Mouse (Mus musculus) neural tube, embryonic 10.5 days (tissue): ENCODE measurements around the gene Foxn3.
A peak's percentile ranks its signal among the peaks of the same experiment; 100 is the strongest.

Experiments used
- DNase-seq: peaks from one replicate; pipeline ENCODE4 v3.0.0-alpha.2; 2017; ENCODE audit warnings: low spot score; ENCODE audit errors: extremely low spot score

The Foxn3 gene

DNA sequence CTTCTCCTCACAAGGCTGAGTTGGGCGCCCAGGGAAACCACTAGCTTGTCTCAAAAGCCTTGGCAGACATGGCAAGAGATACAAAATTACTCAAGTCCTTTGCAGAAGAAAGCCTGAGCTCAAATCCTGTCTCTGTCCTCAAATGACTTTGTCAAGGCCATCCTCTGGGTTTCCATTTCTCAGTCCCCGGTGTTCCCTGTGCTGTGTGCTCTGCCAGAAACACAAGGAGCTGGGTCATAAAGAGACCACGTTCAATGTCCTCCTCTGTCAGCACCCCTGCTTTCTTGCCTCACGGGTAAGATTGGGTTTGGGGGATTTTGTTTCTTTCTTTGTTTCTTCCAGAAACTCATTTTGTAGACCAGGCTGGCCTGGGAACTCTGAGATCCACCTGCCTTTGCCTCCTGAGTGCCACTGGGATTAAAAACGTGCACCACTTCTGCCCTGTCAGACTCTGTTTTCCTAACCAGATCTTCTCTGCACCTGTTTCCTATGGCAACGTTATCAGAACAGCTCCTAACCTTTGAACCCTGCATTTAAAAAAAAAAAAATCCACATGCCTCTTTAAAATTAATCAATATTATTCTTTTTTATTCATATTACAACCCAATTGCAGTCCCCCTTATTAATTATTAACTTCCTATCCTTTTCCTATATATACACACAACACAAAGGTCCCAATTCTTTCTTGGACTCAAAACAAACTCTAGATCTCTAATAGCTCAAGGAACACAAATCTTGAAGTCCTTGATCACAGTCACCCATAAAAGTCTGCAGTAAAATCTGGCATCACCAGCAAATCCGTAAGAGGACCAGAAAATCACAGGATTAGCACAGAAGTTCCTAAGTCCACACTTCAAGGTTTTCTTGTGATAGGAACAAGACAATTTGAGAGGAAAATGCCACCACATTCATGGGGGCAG lies 144.6 kb downstream of the Foxn3 start:
- DNase-seq = no peak

DNA sequence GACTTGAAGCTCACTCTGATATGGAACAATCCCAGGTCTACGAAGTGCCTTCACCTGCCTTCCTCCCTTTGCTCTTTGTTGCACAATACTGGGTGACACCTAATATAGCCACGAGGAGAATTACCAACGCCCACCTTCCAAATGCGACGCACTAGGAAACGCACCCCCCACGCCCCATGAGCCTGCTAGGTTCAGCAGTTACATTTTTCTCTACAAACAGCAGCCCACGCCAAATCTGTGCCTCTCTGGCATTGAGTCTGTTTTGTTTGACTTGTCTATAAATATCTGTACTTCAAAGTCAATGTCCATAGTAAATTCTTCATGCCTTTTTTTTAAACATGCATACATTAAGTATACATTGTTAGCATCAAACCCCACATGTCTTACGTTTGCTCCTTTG lies 145.5 kb downstream of the Foxn3 start:
- DNase-seq = no peak

DNA sequence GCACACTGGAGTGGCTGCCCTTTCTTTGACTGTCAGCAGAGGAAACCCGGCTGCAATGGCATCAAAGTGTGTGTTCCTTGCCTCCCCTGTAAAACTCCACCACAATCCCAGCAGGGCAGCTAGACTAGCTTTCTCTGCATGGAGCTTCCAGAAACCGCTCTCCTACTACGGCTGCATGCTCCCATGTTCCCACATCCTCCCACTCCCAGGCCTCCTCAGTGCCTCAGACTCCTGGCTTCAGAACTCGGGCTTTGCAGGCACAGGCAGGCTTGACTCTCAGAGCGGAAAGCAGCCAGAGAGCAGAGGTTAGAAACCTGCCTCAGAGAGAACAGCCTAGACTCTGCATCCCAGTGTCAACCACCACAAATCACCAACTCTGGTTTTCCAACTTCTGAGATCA lies 147.8 kb downstream of the Foxn3 start:
- DNase-seq = no peak

DNA sequence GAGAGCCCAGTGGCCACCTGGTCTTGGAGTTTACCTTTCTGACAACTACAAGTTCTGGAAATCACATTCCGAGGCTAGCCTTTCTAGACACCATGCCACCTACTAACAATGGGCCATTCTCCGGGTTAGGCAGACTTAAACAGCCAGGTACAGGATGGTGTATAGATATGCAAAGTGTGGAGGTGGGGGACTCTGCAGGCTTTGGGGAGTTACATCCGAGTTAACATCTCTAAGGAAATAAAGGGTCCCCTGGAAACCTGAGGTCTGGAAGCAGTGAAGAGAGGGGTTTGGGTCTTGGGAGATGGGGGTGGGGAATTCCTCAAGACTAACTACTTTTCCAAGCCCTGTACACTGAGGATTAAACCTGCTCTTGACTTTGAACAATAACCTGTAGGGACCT lies 150.9 kb downstream of the Foxn3 start:
- DNase-seq = no peak

DNA sequence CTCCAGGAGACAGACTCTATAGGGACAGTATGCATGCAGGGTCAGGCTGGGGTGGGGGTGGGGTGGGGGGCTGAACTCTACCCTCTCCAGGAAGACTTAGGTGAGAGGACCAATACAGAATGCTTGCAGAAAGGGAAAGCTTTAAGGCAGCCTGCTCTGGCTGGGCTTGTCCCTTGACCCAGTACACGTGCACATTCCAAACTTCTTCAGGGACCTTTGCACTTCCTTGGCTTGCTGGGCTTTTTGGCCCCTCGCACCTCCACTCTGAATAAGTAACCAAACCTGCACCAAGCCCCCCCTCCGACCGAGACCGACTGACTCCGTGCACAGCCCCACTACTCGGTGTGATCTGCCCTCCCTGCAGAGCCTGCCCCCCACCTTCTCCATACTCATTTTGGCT lies 151.3 kb downstream of the Foxn3 start:
- no peak for DNase-seq

DNA sequence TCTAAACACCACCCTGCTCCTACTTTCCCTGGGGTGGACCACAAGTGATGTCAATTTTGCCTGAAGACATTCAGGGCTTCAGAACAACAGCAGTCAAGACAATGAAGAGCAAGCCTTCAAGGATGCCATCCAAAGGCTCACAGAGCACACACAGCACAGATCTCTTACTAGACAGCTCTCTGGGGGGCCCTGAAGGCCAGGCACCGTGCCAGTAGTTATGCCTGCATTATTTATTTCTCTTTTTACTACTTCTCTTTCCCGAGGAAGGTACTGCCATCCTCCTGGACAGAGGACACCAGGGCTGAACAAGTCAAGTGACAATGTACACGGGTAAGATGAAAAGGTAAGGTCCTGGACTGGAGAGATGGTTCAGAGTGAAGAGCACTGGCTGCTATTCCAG lies 154.7 kb downstream of the Foxn3 start:
- DNase-seq = no peak

DNA sequence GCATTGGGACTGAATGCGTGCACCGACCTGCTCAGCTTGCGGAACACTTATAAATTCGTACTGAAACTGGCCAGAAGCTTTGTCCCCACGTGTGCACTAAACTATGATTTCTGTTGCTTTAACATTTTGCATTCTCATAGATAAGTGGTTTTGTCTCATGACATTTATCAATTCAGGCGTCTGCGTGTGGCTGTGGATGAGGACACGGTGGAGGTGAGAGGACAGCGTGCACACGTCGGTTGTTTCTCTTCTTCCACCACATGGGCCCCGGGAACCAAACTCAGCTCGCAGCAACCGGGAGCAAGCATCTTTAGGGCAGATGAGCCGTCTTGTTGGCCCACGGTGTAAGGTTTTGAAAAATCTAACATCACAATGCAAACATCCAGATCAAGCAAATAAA lies 155.3 kb downstream of the Foxn3 start:
- DNase-seq = no peak

DNA sequence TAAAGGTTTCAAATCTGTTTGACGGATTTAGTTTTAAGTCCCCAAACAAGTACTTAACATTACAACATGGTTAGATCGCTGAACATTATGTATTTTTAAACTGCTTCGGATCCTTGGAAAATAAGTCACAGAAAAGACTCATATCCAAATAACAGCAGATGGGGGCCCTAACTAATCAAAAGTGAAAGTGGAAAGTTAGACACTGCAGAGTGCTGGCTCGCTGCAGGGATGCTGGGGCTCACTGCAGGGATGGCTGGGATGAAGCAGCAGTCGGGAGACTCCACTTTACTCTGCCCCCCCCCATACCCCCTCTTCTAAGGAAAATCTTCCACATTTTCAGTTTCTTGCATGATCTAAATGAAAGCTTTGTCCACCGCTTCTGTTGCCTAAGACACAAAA lies 156.1 kb downstream of the Foxn3 start:
- no peak for DNase-seq

DNA sequence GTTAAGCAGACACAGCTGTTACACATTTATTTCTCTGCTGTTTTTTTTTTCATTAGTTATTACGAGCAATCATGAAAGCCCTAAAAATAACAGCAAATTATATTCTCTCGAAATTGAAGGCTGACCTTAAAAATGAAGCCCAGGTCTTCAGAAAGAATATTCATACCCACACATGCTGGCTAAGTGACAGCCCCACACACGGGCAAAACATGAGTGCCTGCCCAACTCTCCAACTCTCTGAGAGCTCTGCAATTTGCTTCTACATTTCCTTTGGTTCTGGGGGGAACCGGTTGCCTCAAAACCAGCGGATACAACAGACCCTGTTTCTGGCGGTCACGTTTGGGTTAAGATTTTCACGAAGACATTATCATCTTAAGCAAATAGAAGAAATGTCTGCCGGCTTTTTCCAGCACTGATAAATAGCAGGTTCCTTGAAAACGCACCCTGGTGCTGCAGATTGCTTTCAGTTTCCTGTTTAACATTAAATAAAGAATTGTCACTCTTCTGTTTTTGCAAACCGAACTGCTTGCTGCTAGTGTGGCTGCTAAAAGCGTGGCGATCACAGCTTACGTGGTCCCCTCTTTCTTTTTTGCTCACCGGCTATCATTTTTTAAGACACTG lies 156.6 kb downstream of the Foxn3 start:
- no peak for DNase-seq

DNA sequence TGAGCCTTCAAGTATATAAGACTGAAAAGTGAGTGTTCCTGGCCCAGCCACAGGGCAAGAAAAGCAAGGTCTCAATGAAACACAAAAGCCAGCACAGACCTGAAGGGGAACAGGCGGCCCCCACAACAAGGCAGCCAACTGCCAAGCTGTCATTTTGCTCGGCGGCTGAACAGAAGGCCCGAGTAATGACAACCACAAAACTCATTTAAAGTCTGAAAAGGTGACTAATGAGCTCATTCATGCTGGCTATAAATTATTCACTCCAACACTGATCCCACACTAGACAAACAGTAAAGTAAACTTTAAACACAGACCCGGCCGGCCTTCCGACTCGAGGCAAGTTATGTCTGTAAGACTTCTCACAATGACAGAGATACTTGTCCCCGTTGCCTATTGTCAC lies 157.1 kb downstream of the Foxn3 start:
- peak; percentile 33 for DNase-seq

DNA sequence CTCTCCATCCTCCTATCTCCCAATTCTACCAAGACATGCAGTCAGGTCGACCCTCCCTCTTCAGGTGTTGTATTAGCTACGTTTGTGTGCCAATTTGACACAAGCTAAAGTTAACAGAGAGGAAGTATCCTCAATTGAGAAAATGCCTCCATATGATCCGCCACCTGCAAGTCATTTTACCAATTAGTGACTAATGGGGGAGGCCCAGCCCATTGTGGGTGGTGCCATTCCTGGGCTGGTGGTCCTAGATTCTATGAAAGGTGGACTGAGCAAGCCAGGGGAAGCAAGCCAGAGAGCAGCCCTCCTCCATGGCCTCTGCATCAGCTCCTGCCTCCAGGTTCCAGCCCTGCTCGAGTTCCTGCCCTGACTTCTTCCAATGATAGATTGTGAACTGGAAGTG lies 158.0 kb downstream of the Foxn3 start:
- DNase-seq = no peak

DNA sequence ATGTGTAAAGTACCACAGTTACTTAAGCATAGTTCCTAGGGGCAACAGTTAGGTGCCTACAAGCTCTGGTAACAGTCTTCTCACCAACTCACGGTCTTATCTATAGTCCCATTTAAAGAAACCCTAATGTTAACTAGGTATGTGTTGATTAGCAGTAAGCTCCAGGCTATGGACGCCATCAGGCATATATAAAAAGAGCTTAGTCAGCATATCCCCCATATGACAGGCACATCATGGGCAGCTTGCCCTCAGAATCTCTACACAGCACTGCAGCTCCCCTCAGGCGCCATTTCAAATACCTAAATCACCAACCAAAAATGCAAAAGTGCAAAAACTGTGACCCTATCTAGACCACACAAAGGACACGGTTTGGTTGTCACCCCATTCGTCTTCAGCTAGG lies 160.4 kb downstream of the Foxn3 start:
- no peak for DNase-seq

DNA sequence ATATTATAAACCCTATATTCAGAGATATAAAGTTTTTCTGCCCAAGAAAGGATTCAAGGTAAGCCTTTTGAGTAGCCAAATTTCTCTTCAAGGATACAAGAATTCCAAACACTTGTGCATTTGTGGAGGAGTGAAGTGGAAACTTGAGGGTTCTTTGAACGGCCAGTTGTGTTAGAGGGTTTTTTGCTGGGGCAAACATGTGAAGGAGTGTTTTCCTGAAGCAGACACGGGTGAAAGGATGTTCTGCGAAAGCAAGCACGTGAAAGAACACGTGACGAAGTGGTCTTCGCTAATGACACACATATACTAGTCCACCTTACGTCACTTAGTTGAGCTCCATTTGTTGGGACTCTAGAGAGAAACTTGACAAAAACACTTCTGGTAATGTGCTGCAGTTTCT lies 162.5 kb downstream of the Foxn3 start:
- DNase-seq = no peak

DNA sequence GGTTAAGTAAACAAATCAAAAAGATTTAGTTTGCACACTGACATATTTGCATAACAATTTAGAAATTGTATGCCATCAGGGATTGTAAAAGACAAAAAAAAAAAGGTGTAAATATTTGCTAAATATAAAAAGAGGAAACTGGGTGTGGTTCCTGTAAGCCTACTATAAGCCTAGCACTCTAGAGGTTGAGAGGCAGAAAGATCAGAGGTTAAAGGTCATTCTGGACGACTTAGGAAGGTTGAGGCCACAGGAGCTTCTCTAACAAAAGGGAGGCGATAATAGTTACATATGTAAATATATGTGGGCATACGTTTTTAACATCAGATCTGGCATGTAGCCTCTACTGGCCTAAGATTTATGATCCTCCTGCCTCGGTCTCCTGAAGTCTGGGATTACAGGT lies 163.8 kb downstream of the Foxn3 start:
- no peak for DNase-seq

DNA sequence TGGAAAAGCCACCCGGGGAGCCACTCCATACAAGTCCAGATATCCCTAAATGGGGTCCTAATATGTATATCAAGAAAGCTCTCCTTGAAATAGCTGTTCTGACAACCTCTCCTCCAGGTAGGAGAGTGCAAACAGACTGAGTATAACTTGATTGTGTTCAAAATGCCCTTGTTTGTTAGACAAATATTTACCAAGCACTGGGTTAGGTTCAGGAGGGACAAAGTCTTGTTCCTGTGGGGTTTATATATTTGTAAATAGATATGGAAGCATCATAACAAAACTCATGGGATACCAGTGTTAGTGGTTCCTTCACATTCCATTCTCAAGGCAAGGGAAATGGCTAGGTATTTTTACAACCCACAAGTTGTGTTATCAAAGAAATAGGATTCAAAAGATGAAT lies 166.9 kb downstream of the Foxn3 start:
- no peak for DNase-seq

DNA sequence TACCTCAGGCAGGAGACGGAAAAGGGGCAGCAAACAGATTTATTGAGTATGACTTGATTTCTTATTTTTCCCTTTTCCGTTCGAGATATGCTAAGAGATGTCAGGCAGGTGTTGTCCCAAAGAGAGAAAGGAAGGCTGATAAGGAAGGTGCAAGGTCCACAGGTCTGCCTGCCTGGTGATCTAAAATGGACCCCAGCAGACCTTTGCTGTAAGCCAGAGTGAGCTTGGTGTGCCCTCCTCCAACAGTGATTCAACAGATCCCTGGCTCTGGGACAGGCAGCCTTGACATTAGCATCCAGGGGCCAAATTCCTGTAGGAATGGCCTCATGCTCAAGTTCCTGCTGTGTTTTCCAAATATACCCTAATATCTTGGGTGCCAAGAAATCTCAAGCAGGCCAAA lies 168.3 kb downstream of the Foxn3 start:
- no peak for DNase-seq

DNA sequence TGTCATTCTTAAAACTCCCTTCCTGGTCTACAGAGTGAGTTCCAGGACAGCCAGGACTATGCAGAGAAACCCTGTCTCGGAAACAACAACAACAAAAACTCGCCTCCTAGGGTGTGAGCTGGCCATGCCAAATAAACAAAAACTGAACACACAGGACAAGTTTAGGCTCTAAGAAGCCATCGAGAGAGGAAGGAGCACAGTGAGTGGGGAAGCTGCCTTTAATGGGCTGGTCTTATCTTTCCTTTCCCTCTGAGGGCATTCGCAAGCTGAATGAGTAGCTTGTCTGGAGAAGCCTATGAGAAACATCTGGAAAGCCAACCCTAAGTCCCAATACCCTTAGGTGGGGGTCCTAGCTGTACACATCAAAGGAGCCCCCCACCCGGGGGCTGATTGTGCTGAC lies 168.7 kb downstream of the Foxn3 start:
- no peak for DNase-seq

DNA sequence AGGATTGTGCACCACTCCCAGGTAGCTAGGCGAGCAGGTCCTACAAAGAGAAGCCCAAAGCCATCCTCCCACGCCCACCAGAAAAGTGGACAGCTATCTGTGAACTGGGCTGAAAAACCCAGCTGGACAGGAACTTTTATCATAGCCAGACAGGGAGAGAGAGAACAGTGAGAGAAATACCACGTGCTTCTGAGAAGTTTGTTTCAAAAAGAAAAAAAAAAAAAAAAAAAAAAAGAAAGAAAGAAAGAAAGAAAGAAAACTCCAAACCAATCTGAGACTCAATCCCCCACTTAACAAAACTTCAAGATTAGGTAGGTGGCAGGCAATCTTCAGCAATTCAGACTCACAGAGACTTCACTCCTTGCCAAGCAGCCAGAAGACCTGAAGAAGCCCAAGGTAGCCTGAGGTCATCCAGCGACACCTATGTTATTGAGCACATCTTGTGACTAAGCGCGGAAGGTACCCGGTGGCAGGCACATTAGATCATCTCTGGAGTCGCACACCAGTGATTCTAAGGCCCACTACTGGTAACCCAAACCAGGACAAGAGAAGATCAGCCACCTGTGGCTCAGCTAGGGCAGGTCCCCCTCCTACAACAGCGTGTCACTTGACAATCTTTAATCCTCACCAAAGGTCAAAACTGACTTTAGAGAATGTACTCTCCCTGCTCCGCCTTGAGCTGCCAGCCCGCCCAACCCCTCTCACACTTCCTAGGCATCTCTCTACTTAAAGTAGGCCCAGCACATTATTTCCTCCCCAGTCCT lies 169.3 kb downstream of the Foxn3 start:
- no peak for DNase-seq

DNA sequence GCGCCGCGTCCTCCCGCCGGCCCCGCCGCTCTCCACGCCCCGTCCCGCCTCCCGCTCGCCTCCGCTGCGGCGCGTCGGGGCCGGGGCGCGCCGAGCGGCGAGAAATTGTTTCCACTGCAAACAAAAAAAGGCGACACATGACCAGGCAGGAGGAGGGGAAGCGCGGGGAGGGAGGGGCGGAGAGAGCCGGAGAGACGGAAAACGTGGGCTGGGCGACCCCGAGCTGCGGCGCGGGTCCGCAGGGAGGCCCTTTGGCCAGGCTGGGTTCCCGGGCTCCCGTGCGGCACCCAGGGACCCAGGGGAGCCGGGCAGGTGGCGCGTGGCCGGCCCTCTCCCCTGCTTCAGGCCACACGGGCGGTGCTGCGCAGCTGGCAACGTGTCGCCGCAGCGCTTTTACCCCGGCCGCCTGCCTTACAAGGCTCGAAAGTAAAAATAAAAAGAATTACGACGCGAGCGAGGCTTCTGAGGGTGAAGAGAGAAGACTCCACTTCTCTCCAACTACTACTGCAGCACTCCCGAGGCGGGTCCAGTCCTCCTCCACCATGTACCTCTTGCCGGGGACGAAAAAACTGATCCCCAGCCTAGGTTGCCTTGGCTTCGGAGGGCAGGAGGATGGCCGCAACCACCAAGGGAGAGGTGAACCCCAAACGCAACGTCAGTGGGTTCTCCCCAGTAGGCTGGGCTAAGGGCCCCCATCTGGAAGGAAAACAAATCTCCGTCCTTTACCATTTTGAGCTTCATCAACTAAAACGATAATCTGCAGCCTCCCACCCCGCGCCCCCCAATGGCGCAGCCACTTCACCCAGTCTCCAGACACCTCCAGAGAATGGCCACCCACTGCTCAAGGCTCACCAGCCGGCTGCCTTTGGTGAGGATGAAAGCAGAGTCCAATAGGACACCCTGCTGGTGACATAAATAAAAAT lies 170.2 kb downstream of the Foxn3 start:
- peak; percentile 89 for DNase-seq

DNA sequence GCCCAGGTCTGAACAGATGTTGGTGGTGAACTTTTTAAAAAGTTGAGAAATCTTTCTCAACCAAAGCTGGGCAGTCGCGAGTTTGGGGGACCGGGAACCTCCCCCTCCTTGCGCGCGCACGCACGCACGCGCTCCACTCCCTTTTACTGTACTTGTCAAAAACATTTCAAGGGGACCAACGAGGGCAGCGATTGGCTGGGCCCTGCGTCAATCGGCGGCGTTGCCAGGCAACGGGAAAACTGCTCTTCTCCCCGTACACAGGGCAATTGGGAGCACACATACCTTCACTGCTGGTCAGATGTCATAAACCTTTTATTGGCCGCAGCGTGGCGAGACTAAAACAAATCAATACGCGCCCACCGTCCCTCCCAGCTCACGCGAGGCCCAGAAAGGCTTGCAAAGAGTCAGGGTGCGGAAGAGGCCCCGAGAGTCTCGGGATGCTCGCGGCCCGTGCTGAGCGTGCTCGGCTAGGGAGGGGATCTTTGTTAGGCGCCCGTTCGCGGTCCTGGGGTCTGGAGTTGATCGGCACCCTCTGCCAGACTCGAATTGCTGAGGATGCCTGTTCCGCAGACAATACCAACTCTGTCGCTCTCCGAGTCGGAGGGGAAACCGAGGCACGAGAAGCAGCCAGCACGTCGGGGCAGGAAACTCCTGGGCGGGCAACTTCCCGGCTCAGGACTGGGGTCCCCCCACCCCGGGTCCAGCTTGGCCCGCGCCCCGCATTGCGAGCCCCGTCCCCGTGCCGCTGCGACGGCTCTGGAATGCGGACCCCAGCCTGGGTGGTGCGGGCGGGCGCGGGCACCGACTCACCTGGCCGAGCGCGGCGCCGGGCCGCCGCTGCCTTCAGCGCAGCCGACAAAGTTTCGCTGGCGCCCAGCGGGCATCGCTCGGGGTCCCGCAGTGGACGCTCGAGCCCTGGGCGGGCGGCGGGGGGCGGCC lies 171.2 kb downstream of the Foxn3 start:
- DNase-seq = peak; percentile 98
